Mouse (Mus musculus) bone marrow macrophage, adult 2 months (primary cell): ENCODE measurements at regions not wholly inside any gene's neighbourhood (a gene's known extent, or its start where the extent isn't known, plus 50 kb on each side); places are given as distances from the start of the nearest gene placed in this dataset.
"Not testable (repeated sequence)": the region's sequence is repeated elsewhere in the genome, so short reads cannot be mapped to it uniquely, and the experiment has no call there.

Experiments used
- H3K27ac ChIP-seq: 2 replicates; pipeline ENCODE4 v1.5.1; 2012; ENCODE audit warnings: low read depth, low read length; ENCODE audit not compliant: insufficient read depth
- H3K4me1 ChIP-seq: 2 replicates; pipeline ENCODE4 v1.6.1; 2012; ENCODE audit warnings: low read length; ENCODE audit not compliant: control insufficient read depth, insufficient read depth
- H3K4me3 ChIP-seq: 2 replicates; pipeline ENCODE4 v1.5.1; 2012; ENCODE audit warnings: mild to moderate bottlenecking, low read length, moderate library complexity; ENCODE audit not compliant: insufficient read depth
- CTCF ChIP-seq: IDR thresholded peaks from 2 replicates; pipeline ENCODE4 v1.5.1; 2012; ENCODE audit warnings: low read depth, mild to moderate bottlenecking, low read length, moderate library complexity
- POLR2A ChIP-seq: IDR thresholded peaks from 2 replicates; pipeline ENCODE4 v1.6.1; 2012; ENCODE audit warnings: mild to moderate bottlenecking, low read depth, low read length, borderline replicate concordance

GRCm38 (mm10) chr13:4772324-4772723, 163.3 kb upstream of the Akr1e1 start:
- TF ChIP-seq CTCF (no peak), POLR2A (no peak)
- H3K27ac ChIP-seq, result peak overlapping the region; percentile 73
- peaks cover 12% of the 10 kb centered on the region for H3K4me1 ChIP-seq
- no peak overlapping the region for H3K4me3 ChIP-seq

- Histone ChIP-seq H3K4me1 (peaks cover 12% of the 10 kb centered on the region), H3K27ac (peak overlapping the region; percentile 97), H3K4me3 (peak overlapping the region; percentile 23)
- TF ChIP-seq POLR2A, result no peak
- no peak for TF ChIP-seq CTCF
These were observed 162.4 kb upstream of the Akr1e1 start for GRCm38 (mm10) chr13:4771120-4772075.

GRCm38 (mm10) chr13:4759965-4760364, 151.0 kb upstream of the Akr1e1 start:
- H3K4me1 ChIP-seq, result peaks cover 4% of the 10 kb centered on the region
- no peak for TF ChIP-seq CTCF
- no peak for TF ChIP-seq POLR2A
- H3K27ac ChIP-seq, result no peak overlapping the region; the same call in 1 of the 2 replicates
- H3K4me3 ChIP-seq, result no peak overlapping the region

GRCm38 (mm10) chr13:4756529-4756928, 147.6 kb upstream of the Akr1e1 start:
- TF ChIP-seq POLR2A (no peak), CTCF (no peak)
- Histone ChIP-seq H3K27ac (peak overlapping the region; percentile 80), H3K4me1 (peaks cover 4% of the 10 kb centered on the region), H3K4me3 (no peak overlapping the region)

- no peak for TF ChIP-seq POLR2A
- TF ChIP-seq CTCF, result no peak
- Histone ChIP-seq H3K4me3 (no peak overlapping the region), H3K4me1 (peaks cover 5% of the 10 kb centered on the region), H3K27ac (no peak overlapping the region)
These were observed 134.0 kb upstream of the Akr1e1 start for GRCm38 (mm10) chr13:4742930-4743329.

- not testable (repeated sequence) for H3K4me3 ChIP-seq, H3K4me1 ChIP-seq, H3K27ac ChIP-seq
These were observed 107.3 kb upstream of the Akr1e1 start for GRCm38 (mm10) chr13:4716299-4716698.

- Histone ChIP-seq H3K27ac (no peak overlapping the region), H3K4me3 (no peak overlapping the region), H3K4me1 (no peaks in the 10 kb centered on the region; the same call in 1 of the 2 replicates)
- TF ChIP-seq POLR2A (no peak), CTCF (no peak)
These were observed 105.8 kb upstream of the Akr1e1 start for GRCm38 (mm10) chr13:4714724-4715123.

- Histone ChIP-seq H3K4me3 (no peak overlapping the region), H3K4me1 (no peaks in the 10 kb centered on the region; the same call in 1 of the 2 replicates), H3K27ac (no peak overlapping the region)
- TF ChIP-seq CTCF (no peak), POLR2A (no peak)
These were observed 103.7 kb upstream of the Akr1e1 start for GRCm38 (mm10) chr13:4712698-4713097.

- not testable (repeated sequence) for H3K4me1 ChIP-seq, H3K27ac ChIP-seq, H3K4me3 ChIP-seq
These were observed 90.6 kb upstream of the Akr1e1 start for GRCm38 (mm10) chr13:4699591-4699990.

- H3K27ac ChIP-seq, result no peak overlapping the region
- H3K4me1 ChIP-seq, result no peaks in the 10 kb centered on the region
- no peak overlapping the region for H3K4me3 ChIP-seq
- TF ChIP-seq CTCF (no peak), POLR2A (no peak)
These were observed 57.6 kb upstream of the Akr1e1 start for GRCm38 (mm10) chr13:4666375-4667140.
